Mouse (Mus musculus): ENCODE measurements around the gene Myo5c. TPM values are rescaled to one million over a fixed set of nuclear protein-coding genes. Genes with fewer than 3 reads are reported as not detected.

Myo5c gene
- total RNA-seq, 2 experiments from 2014 or later: 3.0 to 4.2 TPM

GRCm38 (mm10) chr9:75313138-75313831, 81.5 kb downstream of the Myo5c start:
- peak in 1 of 2 experiments; percentile 44 for DNase-seq (ENCODE audit: low spot score in 2 of 2)
- intact Hi-C loops (cut with DNase I): loop anchor here (5.0 kb wide), 1 partner anchor 94 kb away; no protein-coding TSS in a partner anchor

GRCm38 (mm10) chr9:75313832-75314516, 82.2 kb downstream of the Myo5c start:
- intact Hi-C loops (cut with DNase I): loop anchor here (5.0 kb wide), 1 partner anchor 93 kb away; no protein-coding TSS in a partner anchor
- peak; percentile 85 to 91 for DNase-seq (ENCODE audit: low spot score in 2 of 2)

DNA sequence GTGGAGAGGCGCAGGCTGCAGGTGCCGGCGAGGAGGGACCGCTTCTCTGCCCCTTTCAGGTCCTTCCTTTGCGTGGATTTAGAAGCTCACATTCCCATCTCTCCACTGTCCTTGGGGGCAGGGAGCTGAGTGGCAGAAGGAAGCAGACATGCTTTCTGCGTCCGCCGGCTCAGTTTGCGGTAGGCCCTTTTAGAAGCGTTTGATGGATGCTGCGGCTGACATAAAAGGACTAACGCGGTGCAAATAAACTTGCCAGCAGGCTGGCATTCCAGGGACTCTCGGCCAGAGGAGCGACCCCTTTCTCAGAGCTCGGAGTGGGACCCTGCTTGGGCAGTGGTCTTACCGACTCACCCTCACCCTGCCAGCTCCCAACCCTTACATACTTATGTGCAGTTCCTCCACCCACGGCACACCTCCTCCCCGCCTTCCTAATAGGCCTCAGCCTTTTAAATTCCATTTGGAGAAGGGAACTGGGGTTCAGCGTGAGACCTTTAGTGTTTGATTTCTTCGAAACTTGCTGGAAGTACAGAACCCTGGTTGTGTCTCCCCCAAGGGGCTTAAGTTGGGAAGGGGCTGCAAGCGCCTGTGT, 82.8 kb downstream of the Myo5c start:
- DNase-seq (ENCODE audit: low spot score in 2 of 2): no peak
- intact Hi-C loops (cut with DNase I): loop anchor here (5.0 kb wide), 1 partner anchor 93 kb away; no protein-coding TSS in a partner anchor

GRCm38 (mm10) chr9:75315238-75315637, 83.4 kb downstream of the Myo5c start:
- DNase-seq (ENCODE audit: low spot score in 2 of 2): no peak
- intact Hi-C loops (cut with DNase I): no loop called here

DNA sequence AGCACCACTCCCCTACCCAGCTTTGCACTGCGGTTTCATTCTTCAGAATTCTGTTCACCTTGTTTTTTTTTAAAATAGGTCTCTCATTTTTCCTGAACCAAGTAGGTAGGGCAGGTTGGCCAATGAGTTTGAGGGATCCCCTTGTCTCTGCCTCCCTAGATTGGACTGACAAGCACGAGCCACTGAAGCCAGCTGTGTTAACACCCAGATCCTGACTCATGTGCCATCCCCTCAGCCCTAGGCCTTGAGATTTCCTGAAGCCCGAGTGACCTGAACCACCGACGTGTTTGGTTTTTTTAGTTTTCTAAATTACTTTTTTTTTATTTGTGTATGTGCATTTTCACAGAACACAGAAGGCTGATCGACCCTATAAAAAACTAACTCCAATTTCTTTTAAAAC, 85.0 kb downstream of the Myo5c start:
- intact Hi-C loops (cut with DNase I): no loop called here
- no peak for DNase-seq (ENCODE audit: low spot score in 2 of 2)

DNA sequence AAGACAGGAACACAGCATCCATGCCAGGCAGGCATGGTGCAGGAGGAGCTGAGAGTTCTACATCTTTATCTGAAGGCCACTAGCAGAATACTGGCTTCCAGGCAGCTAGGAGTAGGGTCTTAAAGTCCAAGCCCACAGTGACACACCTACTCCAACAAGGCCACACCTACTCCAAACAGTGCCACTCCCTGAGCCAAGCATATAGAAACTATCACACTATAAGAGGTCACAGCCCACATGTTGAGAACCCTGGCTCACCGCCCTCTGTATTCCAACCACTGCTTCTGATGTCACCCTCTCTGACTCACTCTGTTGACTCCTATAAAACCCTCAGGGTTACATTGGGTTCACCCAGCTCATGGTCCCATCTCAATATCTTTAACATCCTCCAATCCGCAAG, 86.4 kb downstream of the Myo5c start:
- intact Hi-C loops (cut with DNase I): no loop called here
- no peak for DNase-seq (ENCODE audit: low spot score in 2 of 2)

GRCm38 (mm10) chr9:75319365-75319764, 87.5 kb downstream of the Myo5c start:
- DNase-seq (ENCODE audit: low spot score in 2 of 2): peak in 1 of 2 experiments; percentile 28
- intact Hi-C loops (cut with DNase I): no loop called here

- DNase-seq (ENCODE audit: low spot score in 2 of 2): peak; percentile 52 to 76
Measured at GRCm38 (mm10) chr9:75322099-75322885, 90.5 kb downstream of the Myo5c start.

GRCm38 (mm10) chr9:75328047-75328446, 96.2 kb downstream of the Myo5c start:
- intact Hi-C loops (cut with DNase I): no loop called here
- no peak for DNase-seq (ENCODE audit: low spot score in 2 of 2)

More at GRCm38 (mm10) chr9:75322099-75322885, 90.5 kb downstream of the Myo5c start:
- intact Hi-C loops (cut with DNase I): no loop called here

- intact Hi-C loops (cut with DNase I): no loop called here
- DNase-seq (ENCODE audit: low spot score in 2 of 2): peak in 1 of 2 experiments; percentile 89
Measured at GRCm38 (mm10) chr9:75330821-75331220, 99.0 kb downstream of the Myo5c start.

- intact Hi-C loops (cut with DNase I): no loop called here
- no peak for DNase-seq (ENCODE audit: low spot score in 2 of 2)
Measured at GRCm38 (mm10) chr9:75334440-75334839, 102.6 kb downstream of the Myo5c start.

- peak; percentile 70 to 97 for DNase-seq (ENCODE audit: low spot score in 2 of 2)
- intact Hi-C loops (cut with DNase I): loop anchor here (1.0 kb wide), 1 partner anchor 71 kb away; no protein-coding TSS in a partner anchor
Measured at GRCm38 (mm10) chr9:75338016-75338415, 106.2 kb downstream of the Myo5c start.

DNA sequence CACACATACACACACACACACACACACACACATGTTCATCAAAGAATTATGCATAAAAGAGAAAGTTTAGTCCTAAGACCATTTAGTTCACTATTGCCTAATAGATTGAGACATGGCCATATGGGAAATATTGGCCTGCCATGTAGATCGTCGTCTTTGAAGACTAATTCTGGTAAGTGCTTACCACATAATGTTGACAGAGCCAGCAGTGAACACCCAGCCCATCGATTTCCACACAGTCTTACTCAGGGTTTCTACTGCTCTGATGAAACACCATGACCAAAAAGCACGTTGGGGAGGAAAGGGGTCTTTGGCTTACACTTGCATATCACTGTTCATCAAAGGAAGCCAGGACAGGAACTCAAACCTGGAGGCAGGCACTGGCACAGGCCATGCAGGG, 110.6 kb downstream of the Myo5c start:
- DNase-seq (ENCODE audit: low spot score in 2 of 2): no peak
- intact Hi-C loops (cut with DNase I): loop anchor here (10.0 kb wide), 1 partner anchor 938 kb away; no protein-coding TSS in a partner anchor

DNA sequence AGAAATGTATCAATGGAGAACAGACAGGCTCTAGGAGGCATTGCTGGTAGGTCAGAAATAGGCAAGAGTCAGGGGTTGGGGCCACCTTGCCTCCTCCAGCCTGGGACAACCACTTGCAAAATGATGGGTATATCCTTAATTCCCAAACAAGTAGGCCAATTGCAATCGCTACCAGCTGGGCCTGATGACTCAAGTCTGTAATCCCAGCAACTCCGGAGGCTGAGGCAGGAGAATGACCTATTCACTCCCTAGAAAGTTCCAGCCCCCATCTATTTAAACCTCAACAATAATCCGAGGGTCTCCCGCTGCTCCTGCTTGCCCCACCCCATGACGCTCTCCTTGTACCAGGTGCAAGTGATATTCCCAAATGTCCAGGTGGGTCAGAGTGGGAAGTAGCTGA, 115.6 kb downstream of the Myo5c start, which contains the start of gene Bcl2l10:
Gene Bcl2l10 (plus strand): TSS at position 301 of the 400 bp plus-strand sequence.
- DNase-seq (ENCODE audit: low spot score in 2 of 2): no peak
- intact Hi-C loops (cut with DNase I): loop anchor here (10.0 kb wide), 1 partner anchor 943 kb away; no protein-coding TSS in a partner anchor

DNA sequence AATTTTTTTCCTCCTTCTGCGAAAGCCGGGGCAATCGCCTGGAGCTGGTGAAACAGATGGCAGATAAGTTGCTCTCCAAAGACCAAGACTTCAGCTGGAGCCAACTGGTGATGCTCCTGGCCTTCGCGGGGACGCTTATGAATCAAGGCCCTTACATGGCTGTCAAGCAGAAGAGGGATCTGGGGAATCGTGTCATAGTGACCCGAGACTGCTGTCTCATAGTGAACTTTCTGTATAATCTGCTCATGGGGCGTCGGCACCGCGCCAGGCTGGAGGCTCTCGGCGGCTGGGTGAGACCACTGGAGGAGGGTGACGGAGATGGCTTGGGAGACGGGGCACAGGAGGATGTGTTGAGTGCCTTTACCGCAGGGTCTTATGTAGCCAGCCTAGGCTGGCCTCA, 116.2 kb downstream of the Myo5c start:
- DNase-seq (ENCODE audit: low spot score in 2 of 2): no peak
- intact Hi-C loops (cut with DNase I): loop anchor here (10.0 kb wide), 1 partner anchor 943 kb away; no protein-coding TSS in a partner anchor

DNA sequence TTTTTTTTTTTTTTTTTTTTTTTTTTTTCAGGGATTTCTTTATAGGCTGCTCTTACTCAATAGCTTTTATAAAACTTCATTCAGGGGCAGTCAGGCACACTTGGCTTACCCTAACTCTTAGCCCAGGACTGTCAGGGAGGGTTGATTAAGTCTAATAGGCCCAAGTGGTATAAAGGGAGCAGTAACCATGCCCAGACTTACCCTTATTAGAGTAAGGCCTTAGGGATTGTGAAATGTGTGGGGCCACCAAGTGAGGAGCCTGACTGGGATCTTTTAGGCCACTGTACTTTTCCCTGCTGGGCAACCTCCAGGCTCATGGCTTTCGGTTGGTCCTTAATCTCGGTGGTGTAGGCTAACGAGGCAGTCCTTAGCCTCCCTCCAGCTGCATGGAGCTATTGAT, 116.8 kb downstream of the Myo5c start:
- intact Hi-C loops (cut with DNase I): loop anchor here (10.0 kb wide), 1 partner anchor 944 kb away; no protein-coding TSS in a partner anchor
- DNase-seq (ENCODE audit: low spot score in 2 of 2): no peak

DNA sequence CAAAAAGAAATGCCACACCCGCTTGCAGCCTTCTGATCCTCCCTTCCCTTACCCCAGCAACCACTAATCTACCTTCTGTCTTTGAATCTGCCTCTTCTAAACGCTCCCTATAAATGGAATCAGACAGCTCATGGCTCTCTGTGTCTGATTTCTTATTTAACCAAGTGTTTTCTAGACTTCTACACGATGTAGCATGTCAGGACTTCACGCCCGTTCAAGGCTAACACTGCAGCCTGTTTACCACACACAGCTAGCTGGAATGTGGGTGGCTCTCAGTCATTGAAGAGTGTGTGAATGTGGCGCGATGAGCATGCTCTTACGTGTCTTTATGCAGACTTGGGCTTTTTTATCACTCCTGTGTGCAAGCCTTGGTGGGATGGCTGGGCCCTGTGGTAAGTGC, 121.3 kb downstream of the Myo5c start:
- intact Hi-C loops (cut with DNase I): no loop called here
- peak; percentile 35 to 70 for DNase-seq (ENCODE audit: low spot score in 2 of 2)
